Comparison of ENCODE assay signal across 13 mouse cellular contexts in genomic region chr7:49071141-49071567, GRCm38 (mm10).
DNase-seq lines count a peak whose midpoint lies in the region; ATAC-seq and TF ChIP-seq lines count a peak whose summit lies in the region.
"Had no signal": no experiment of that assay in that cellular context is flagged by ENCODE, and none has a peak within 500 bp of the region (broad histone marks: within the 10 kb centered on the region; RNA-seq: fewer than 3 reads in every experiment).

No protein-coding gene starts in this region.

- no peak for ATAC-seq in midbrain, postnatal 0 days (ENCODE audit: low FRiP score)
- ATAC-seq in forebrain, postnatal 0 days = peak; percentile 7; the same call in 1 of the 2 replicates
- ATAC-seq in midbrain, embryonic 14.5 days (ENCODE audit: low FRiP score, low TSS enrichment) = peak; percentile 57

- peaks cover 98% of the 10 kb centered on the region for H3K4me1 ChIP-seq in midbrain, embryonic 10.5 days
- H3K4me1 ChIP-seq in midbrain, postnatal 0 days (ENCODE audit: insufficient read depth, low read length) = peaks cover 11% of the 10 kb centered on the region
- peaks cover 4% of the 10 kb centered on the region; the same call in 1 of the 2 replicates for H3K4me1 ChIP-seq in forebrain, postnatal 0 days (ENCODE audit: insufficient read depth)
- peaks cover 64% of the 10 kb centered on the region for H3K4me1 ChIP-seq in midbrain, embryonic 14.5 days (ENCODE audit: control insufficient read depth, insufficient read depth, low read length)

- DNase-seq in midbrain, embryonic 10.5 days (ENCODE audit: low spot score) = peak; percentile 61
- no peak for DNase-seq in midbrain, postnatal 0 days (ENCODE audit: low spot score)
- no peak for DNase-seq in forebrain, postnatal 0 days
- DNase-seq in midbrain, embryonic 14.5 days = peak; percentile 70
- no peak for DNase-seq in cerebellum, adult 9-11 months
- DNase-seq in cerebellum, postnatal 4 days (ENCODE audit: low spot score in 2 of 2) = no peak
- no peak for DNase-seq in heart, postnatal 4 days
- DNase-seq: cerebellum, adult 11 months; gastrocnemius, postnatal 10 days; kidney, adult 9 months; lung, embryonic 14.5 days; thymus, postnatal 4 days had no signal

- peaks cover 61% of the 10 kb centered on the region for H3K27me3 ChIP-seq in midbrain, embryonic 10.5 days (ENCODE audit: low read depth, poor library complexity, severe bottlenecking)
- H3K27me3 ChIP-seq in midbrain, postnatal 0 days (ENCODE audit: insufficient read depth, low read length) = no peaks in the 10 kb centered on the region
- no peaks in the 10 kb centered on the region for H3K27me3 ChIP-seq in forebrain, postnatal 0 days (ENCODE audit: insufficient read depth, low read length)
- no peaks in the 10 kb centered on the region for H3K27me3 ChIP-seq in midbrain, embryonic 14.5 days (ENCODE audit: control insufficient read depth, insufficient read depth, low read length)

- no peaks in the 10 kb centered on the region for H3K9me3 ChIP-seq in midbrain, embryonic 10.5 days (replicated peaks)
- H3K9me3 ChIP-seq in midbrain, postnatal 0 days (ENCODE audit: low read length) = no peaks in the 10 kb centered on the region
- no peaks in the 10 kb centered on the region for H3K9me3 ChIP-seq in forebrain, postnatal 0 days (ENCODE audit: low read length)
- no peaks in the 10 kb centered on the region for H3K9me3 ChIP-seq in midbrain, embryonic 14.5 days (ENCODE audit: control insufficient read depth, low read length)

- peak overlapping the region; percentile 80 for H3K27ac ChIP-seq in midbrain, embryonic 10.5 days (replicated peaks)
- H3K27ac ChIP-seq in midbrain, postnatal 0 days (ENCODE audit: low read depth, low read length) = no peak overlapping the region
- H3K27ac ChIP-seq in forebrain, postnatal 0 days (ENCODE audit: low read depth, low read length) = no peak overlapping the region
- peak overlapping the region; percentile 27 for H3K27ac ChIP-seq in midbrain, embryonic 14.5 days (replicated peaks; ENCODE audit: low read depth, low read length)
- H3K27ac ChIP-seq: stomach, postnatal 0 days had no signal

- H3K4me3 ChIP-seq in midbrain, embryonic 10.5 days = peak overlapping the region; percentile 26; the same call in 1 of the 2 replicates
- no peak overlapping the region for H3K4me3 ChIP-seq in midbrain, postnatal 0 days (ENCODE audit: low read depth, low read length)
- no peak overlapping the region for H3K4me3 ChIP-seq in forebrain, postnatal 0 days (ENCODE audit: low read depth, low read length)
- no peak overlapping the region for H3K4me3 ChIP-seq in midbrain, embryonic 14.5 days (replicated peaks; ENCODE audit: low read depth, low read length)

- H3K4me2 ChIP-seq in midbrain, postnatal 0 days (ENCODE audit: low read depth, low read length, poor library complexity, severe bottlenecking) = no peak overlapping the region
- H3K4me2 ChIP-seq in forebrain, postnatal 0 days (ENCODE audit: low read depth) = no peak overlapping the region
- H3K4me2 ChIP-seq in midbrain, embryonic 14.5 days (ENCODE audit: low read length) = no peak overlapping the region
- H3K4me2 ChIP-seq: lung, embryonic 14.5 days had no signal

- no peak for TF ChIP-seq CTCF in midbrain, postnatal 0 days (IDR thresholded peaks at IDR 0.05)
- TF ChIP-seq CTCF in forebrain, postnatal 0 days (IDR thresholded peaks at IDR 0.05; ENCODE audit: low read depth) = no peak

- H3K9ac ChIP-seq in midbrain, postnatal 0 days (replicated peaks; ENCODE audit: low read length, poor library complexity, severe bottlenecking) = no peak overlapping the region
- no peak overlapping the region for H3K9ac ChIP-seq in forebrain, postnatal 0 days
- H3K9ac ChIP-seq in midbrain, embryonic 14.5 days (replicated peaks; ENCODE audit: low read length) = no peak overlapping the region
- H3K9ac ChIP-seq: lung, embryonic 14.5 days had no signal

- H3K36me3 ChIP-seq in midbrain, embryonic 10.5 days = no peaks in the 10 kb centered on the region
- H3K36me3 ChIP-seq in midbrain, postnatal 0 days (ENCODE audit: insufficient read depth, low read length) = no peaks in the 10 kb centered on the region
- H3K36me3 ChIP-seq in forebrain, postnatal 0 days (ENCODE audit: insufficient read depth) = no peaks in the 10 kb centered on the region
- H3K36me3 ChIP-seq in midbrain, embryonic 14.5 days (ENCODE audit: control insufficient read depth, insufficient read depth, low read length) = no peaks in the 10 kb centered on the region

- 15% methylated on average over 7 of the region's 7 CpGs for whole genome bisulfite sequencing in midbrain, embryonic 10.5 days
- WGBS in midbrain, postnatal 0 days = 15% methylated on average over 7 of the region's 7 CpGs
- 18% methylated on average over 7 of the region's 7 CpGs for WGBS in forebrain, postnatal 0 days
- WGBS in midbrain, embryonic 14.5 days = 1% methylated on average over 7 of the region's 7 CpGs

Comparison
In these comparisons a context has a peak if more than half of its experiments do, and no peak if none do; other contexts are left out.
1. DNase-seq: peak in midbrain, embryonic 10.5 days (single experiment) and midbrain, embryonic 14.5 days (single experiment); none in midbrain, postnatal 0 days (single experiment), forebrain, postnatal 0 days (single experiment), cerebellum, adult 9-11 months (single experiment), cerebellum, postnatal 4 days (0 of 2) and heart, postnatal 4 days (single experiment).
2. H3K27ac ChIP-seq: peak in midbrain, embryonic 10.5 days (single experiment) and midbrain, embryonic 14.5 days (single experiment); none in midbrain, postnatal 0 days (single experiment) and forebrain, postnatal 0 days (single experiment).